Mouse (Mus musculus) MEL (cell line): Measurements from ENCODE around the gene Hps6. TPM values are rescaled to one million over a fixed set of nuclear protein-coding genes. Genes with fewer than 3 reads are reported as not detected.

Experiments used
- DNase-seq: peaks from one replicate; pipeline ENCODE4 v3.0.0; 2011; ENCODE audit warnings: low read depth, low spot score
- H3K27ac ChIP-seq: 2 replicates; pipeline ENCODE4 v1.5.1; 2012; ENCODE audit warnings: low read depth, mild to moderate bottlenecking, control low read depth, low read length, moderate library complexity; ENCODE audit not compliant: control insufficient read depth
- H3K27me3 ChIP-seq, 2 experiments: fragments of 150-350 bp in 1 of 2; sonication (generic) in 1 of 2; 2 replicates each; pipeline ENCODE4 v1.6.1; 2012; ENCODE audit warnings: low read length in 2 of 2, mild to moderate bottlenecking in 2 of 2, improper control_type of control experiment in 1 of 2, moderate library complexity in 1 of 2; ENCODE audit not compliant: insufficient read depth in 2 of 2, control insufficient read depth in 1 of 2
- H3K36me3 ChIP-seq, 2 experiments: 2 replicates each; pipeline ENCODE4 v1.6.1; 2012 to 2014; ENCODE audit warnings: low read length in 2 of 2, improper control_type of control experiment in 1 of 2, inconsistent platforms in 1 of 2, mild to moderate bottlenecking in 1 of 2; ENCODE audit not compliant: insufficient read depth in 2 of 2, control insufficient read depth in 1 of 2
- H3K4me1 ChIP-seq, 2 experiments: fragments of 150-350 bp in 1 of 2; sonication (generic) in 1 of 2; 2 replicates each; pipeline ENCODE4 v1.6.1; 2012; ENCODE audit warnings: low read length in 2 of 2, improper control_type of control experiment in 1 of 2, mild to moderate bottlenecking in 1 of 2; ENCODE audit not compliant: insufficient read depth in 2 of 2, control insufficient read depth in 1 of 2
- H3K4me3 ChIP-seq, 2 experiments: fragments of 150-350 bp in 1 of 2; sonication (generic) in 1 of 2; 2 replicates each; pipeline ENCODE4 v1.5.1; 2012; ENCODE audit warnings: low read depth in 2 of 2, low read length in 2 of 2, mild to moderate bottlenecking in 2 of 2, moderate library complexity in 2 of 2, control low read depth in 1 of 2, improper control_type of control experiment in 1 of 2; ENCODE audit not compliant: control insufficient read depth in 1 of 2, insufficient read depth in 1 of 2
- H3K79me2 ChIP-seq: 2 replicates; pipeline ENCODE4 v1.6.1; 2012; ENCODE audit warnings: mild to moderate bottlenecking, low read length, moderate library complexity; ENCODE audit not compliant: control insufficient read depth, poor library complexity, insufficient read depth
- H3K9ac ChIP-seq: 2 replicates; pipeline ENCODE4 v1.6.1; 2012; ENCODE audit warnings: low read depth, mild to moderate bottlenecking, control low read depth, low read length, moderate library complexity; ENCODE audit not compliant: control insufficient read depth, poor library complexity, severe bottlenecking
- H3K9me3 ChIP-seq: fragments of 150-350 bp; sonication (generic); replicated peaks from 2 replicates; pipeline ENCODE4 v1.6.1; 2012; ENCODE audit warnings: mild to moderate bottlenecking, low read length, improper control_type of control experiment, moderate library complexity; ENCODE audit not compliant: insufficient read depth
- CTCF ChIP-seq, 3 experiments: IDR thresholded peaks in 2 of 3; conservative IDR thresholded peaks in 1 of 3; 2 replicates each; pipeline ENCODE4 v1.5.1; 2011 to 2012; ENCODE audit warnings: low read length in 3 of 3, low read depth in 2 of 3, mild to moderate bottlenecking in 2 of 3, improper control_type of control experiment in 1 of 3, inconsistent platforms in 1 of 3, mixed read lengths in 1 of 3, moderate library complexity in 1 of 3; ENCODE audit not compliant: control insufficient read depth in 1 of 3, insufficient read depth in 1 of 3, poor library complexity in 1 of 3, severe bottlenecking in 1 of 3
- ELF1 ChIP-seq: IDR thresholded peaks from 2 replicates; pipeline ENCODE4 v1.6.1; 2014; ENCODE audit warnings: low read depth, mild to moderate bottlenecking, inconsistent platforms, low read length, improper control_type of control experiment, moderate library complexity
- ETS1 ChIP-seq: IDR thresholded peaks from 2 replicates; pipeline ENCODE4 v1.6.1; 2012; ENCODE audit warnings: low read depth, mild to moderate bottlenecking, inconsistent platforms, low read length, improper control_type of control experiment, moderate library complexity
- MAZ ChIP-seq: IDR thresholded peaks from 2 replicates; pipeline ENCODE4 v1.6.1; 2012; ENCODE audit warnings: low read depth, mild to moderate bottlenecking, inconsistent platforms, low read length, improper control_type of control experiment
- MXI1 ChIP-seq: IDR thresholded peaks from 2 replicates; pipeline ENCODE4 v1.6.1; 2011; ENCODE audit warnings: mild to moderate bottlenecking, low read depth, low read length, improper control_type of control experiment
- MYC ChIP-seq: IDR thresholded peaks from 2 replicates; pipeline ENCODE4 v1.6.1; 2011; ENCODE audit warnings: low read depth, mild to moderate bottlenecking, low read length, improper control_type of control experiment, moderate library complexity
- POLR2A ChIP-seq, 2 experiments: IDR thresholded peaks; 2 replicates each; pipeline ENCODE4 v1.6.1; 2011 to 2012; ENCODE audit warnings: low read length in 2 of 2, mild to moderate bottlenecking in 2 of 2, control low read depth in 1 of 2, improper control_type of control experiment in 1 of 2, low read depth in 1 of 2, moderate library complexity in 1 of 2; ENCODE audit not compliant: control insufficient read depth in 1 of 2, insufficient read depth in 1 of 2, poor library complexity in 1 of 2
- POLR2AphosphoS2 ChIP-seq: IDR thresholded peaks from 2 replicates; pipeline ENCODE4 v1.6.1; 2011; ENCODE audit warnings: low read length, improper control_type of control experiment
- RAD21 ChIP-seq: IDR thresholded peaks from 2 replicates; pipeline ENCODE4 v1.6.1; 2011; ENCODE audit warnings: mild to moderate bottlenecking, low read depth, low read length, improper control_type of control experiment
- ZMIZ1 ChIP-seq: IDR thresholded peaks from 2 replicates; pipeline ENCODE4 v1.6.1; 2012; ENCODE audit warnings: low read depth, mild to moderate bottlenecking, inconsistent platforms, low read length, improper control_type of control experiment, moderate library complexity
- ZNF384 ChIP-seq: IDR thresholded peaks from 2 replicates; pipeline ENCODE4 v1.6.1; 2012; ENCODE audit warnings: low read depth, mild to moderate bottlenecking, inconsistent platforms, low read length, improper control_type of control experiment
- polyA plus RNA-seq, 2 experiments: library from polyadenylated mRNA; stranded (reverse) in 1 of 2; unstranded in 1 of 2; fragments of >175 nt in 1 of 2; fragments of >200 nt in 1 of 2; gene quantifications; 2 replicates each; pipeline versions ENCODE4 v1.2.1 to v1.2.4; 2012; ENCODE audit warnings: low replicate concordance in 2 of 2, low read depth in 1 of 2; ENCODE audit not compliant: insufficient read length in 2 of 2, insufficient read depth in 1 of 2, missing spikeins in 1 of 2
- total RNA-seq: library from RNA; depleted of rRNA; stranded (reverse); fragments of 300-350 nt; gene quantifications from 2 replicates; pipeline ENCODE4 v1.2.3, GENCODE M21; 2012

The Hps6 gene
- total and polyA plus RNA-seq, 3 experiments, result 11.5 to 13.2 TPM; not detected in 1

GRCm38 (mm10) chr19:46029652-46030051 lies 26.3 kb downstream of the Hps6 start:
- H3K79me2 ChIP-seq, result peaks cover 3% of the 10 kb centered on the region; the same call in 1 of the 2 replicates
- no peaks in the 10 kb centered on the region for H3K27me3 ChIP-seq
- H3K36me3 ChIP-seq, result peaks cover 0 to 9% of the 10 kb centered on the region in 2 experiments; a peak in 2 of 4 replicates
- no peaks in the 10 kb centered on the region for H3K4me1 ChIP-seq
- H3K9ac ChIP-seq, result no peak overlapping the region
- TF ChIP-seq POLR2AphosphoS2 (0 out of 2 replicates have a peak, but pooled peaks have one; percentile 7), ETS1 (no peak), ELF1 (no peak), MYC (no peak), ZNF384 (peak; percentile 49), POLR2A (IDR thresholded peaks at IDR 0.05; ENCODE audit: control insufficient read depth in 1 of 2, insufficient read depth in 1 of 2, low read depth in 1 of 2, low read length in 2 of 2, poor library complexity in 1 of 2) (peak in 1 of 2 experiments; percentile 4; a peak in 1 of 4 replicates), MXI1 (no peak)
- H3K4me3 ChIP-seq, result no peak overlapping the region
- H3K27ac ChIP-seq, result no peak overlapping the region
- no peaks in the 10 kb centered on the region for H3K9me3 ChIP-seq
- peak; percentile 37 for DNase-seq

- Histone ChIP-seq H3K9me3 (no peaks in the 10 kb centered on the region), H3K36me3 (peaks cover 5 to 15% of the 10 kb centered on the region in 2 experiments), H3K4me1 (peaks cover 0 to 5% of the 10 kb centered on the region in 2 experiments; a peak in 2 of 4 replicates), H3K4me3 (no peak overlapping the region), H3K79me2 (peaks cover 10% of the 10 kb centered on the region; the same call in 1 of the 2 replicates), H3K9ac (no peak overlapping the region), H3K27me3 (no peaks in the 10 kb centered on the region), H3K27ac (no peak overlapping the region)
- peak; percentile 46 for DNase-seq
- no peak for TF ChIP-seq MYC
- no peak; a peak in 1 of 4 replicates for TF ChIP-seq POLR2A (IDR thresholded peaks at IDR 0.05; ENCODE audit: control insufficient read depth in 1 of 2, insufficient read depth in 1 of 2, low read depth in 1 of 2, low read length in 2 of 2, poor library complexity in 1 of 2)
- peak; percentile 80 for TF ChIP-seq POLR2AphosphoS2
- no peak for TF ChIP-seq CTCF (IDR thresholded peaks at IDR 0.05 in 2 of 3, conservative IDR thresholded peaks at IDR 0.05 in 1 of 3; ENCODE audit: control insufficient read depth in 1 of 3, insufficient read depth in 1 of 3, low read depth in 2 of 3, low read length in 3 of 3, poor library complexity in 1 of 3, severe bottlenecking in 1 of 3)
- peak; percentile 56; the same call in 1 of the 2 replicates for TF ChIP-seq ZMIZ1
- TF ChIP-seq MAZ, result 0 out of 2 replicates have a peak, but pooled peaks have one; percentile 20
Observed at GRCm38 (mm10) chr19:46030196-46030983, 27.1 kb downstream of the Hps6 start.

- Histone ChIP-seq H3K27me3 (no peaks in the 10 kb centered on the region), H3K36me3 (peaks cover 20 to 22% of the 10 kb centered on the region in 2 experiments), H3K27ac (no peak overlapping the region), H3K9ac (no peak overlapping the region), H3K79me2 (peaks cover 25% of the 10 kb centered on the region), H3K4me3 (no peak overlapping the region), H3K4me1 (peaks cover 0 to 20% of the 10 kb centered on the region in 2 experiments; a peak in 3 of 4 replicates), H3K9me3 (no peaks in the 10 kb centered on the region)
- peak; percentile 44 for DNase-seq
- TF ChIP-seq POLR2A (IDR thresholded peaks at IDR 0.05; ENCODE audit: control insufficient read depth in 1 of 2, insufficient read depth in 1 of 2, low read depth in 1 of 2, low read length in 2 of 2, poor library complexity in 1 of 2) (peak in 1 of 2 experiments; percentile 59; a peak in 1 of 4 replicates), RAD21 (no peak), POLR2AphosphoS2 (peak; percentile 33)
Observed at GRCm38 (mm10) chr19:46031689-46032432, 28.6 kb downstream of the Hps6 start.
